Mouse (Mus musculus): ENCODE measurements around the gene Sft2d2.

GRCm38 (mm10) chr1:165190571-165191273, 3.5 kb downstream of the Sft2d2 start:
- TF ChIP-seq CTCF (IDR thresholded peaks at IDR 0.05; ENCODE audit: insufficient read depth, low read length): no peak
- TF ChIP-seq POLR2A (IDR thresholded peaks at IDR 0.05; ENCODE audit: borderline replicate concordance, extremely low read depth, low read depth, low read length): no peak

Data from lung, adult 2 months (tissue).